ENCODE assay signal across 10 mouse cellular contexts in the genomic region with DNA sequence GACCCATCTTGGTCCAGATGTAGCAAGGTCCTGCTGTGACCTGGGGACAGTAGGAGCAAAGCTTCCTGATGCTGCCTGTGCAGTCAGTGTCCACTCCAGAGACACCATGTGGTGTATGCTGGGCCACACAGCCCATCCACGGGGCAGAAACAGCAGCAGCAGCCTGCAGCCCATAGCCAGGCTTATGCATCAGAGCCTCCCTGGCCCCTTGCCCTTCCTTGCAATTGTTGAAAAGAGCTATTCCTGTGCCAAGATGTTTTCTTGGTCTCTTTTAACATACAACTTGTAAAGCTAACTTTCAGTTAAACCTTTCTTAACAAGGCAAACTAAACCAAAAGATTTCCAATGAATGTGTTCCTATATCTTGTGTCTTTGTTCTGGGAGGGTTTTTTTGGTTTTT.
DNase-seq lines count a peak whose midpoint lies in the region; ATAC-seq and TF ChIP-seq lines count a peak whose summit lies in the region.
"Had no signal": no experiment of that assay in that cellular context is flagged by ENCODE, and none has a peak within 500 bp of the region (broad histone marks: within the 10 kb centered on the region; RNA-seq: fewer than 3 reads in every experiment).

No protein-coding gene starts in this region.

- no peak overlapping the region for H3K4me2 ChIP-seq in forebrain, embryonic 11.5 days (ENCODE audit: low read depth, low read length, severe bottlenecking)
- no peak overlapping the region for H3K4me2 ChIP-seq in lung, embryonic 14.5 days
- H3K4me2 ChIP-seq in lung, postnatal 0 days (replicated peaks; ENCODE audit: low read depth, low read length), result no peak overlapping the region
- H3K4me2 ChIP-seq in forebrain, embryonic 13.5 days, result no peak overlapping the region
- no peak overlapping the region for H3K4me2 ChIP-seq in midbrain, embryonic 14.5 days (ENCODE audit: low read length)
- H3K4me2 ChIP-seq in liver, postnatal 0 days (ENCODE audit: low read depth, low read length), result no peak overlapping the region
- H3K4me2 ChIP-seq: liver, embryonic 13.5 days had no signal

- no peak for TF ChIP-seq CTCF in lung, embryonic 14.5 days (IDR thresholded peaks at IDR 0.05; ENCODE audit: low read depth)
- no peak for TF ChIP-seq CTCF in lung, postnatal 0 days (IDR thresholded peaks at IDR 0.05)
- no peak for TF ChIP-seq CTCF in liver, postnatal 0 days (IDR thresholded peaks at IDR 0.05; ENCODE audit: low read depth)

- H3K27me3 ChIP-seq in forebrain, embryonic 10.5 days (ENCODE audit: poor library complexity, severe bottlenecking), result peaks cover 72% of the 10 kb centered on the region
- peaks cover 2% of the 10 kb centered on the region; the same call in 1 of the 2 replicates for H3K27me3 ChIP-seq in forebrain, embryonic 11.5 days (ENCODE audit: control insufficient read depth, insufficient read depth, low read length)
- H3K27me3 ChIP-seq in lung, embryonic 14.5 days (ENCODE audit: insufficient read depth, low read length), result no peaks in the 10 kb centered on the region
- H3K27me3 ChIP-seq in lung, postnatal 0 days (replicated peaks; ENCODE audit: insufficient read depth, low read length), result no peaks in the 10 kb centered on the region
- no peaks in the 10 kb centered on the region for H3K27me3 ChIP-seq in forebrain, embryonic 13.5 days
- no peaks in the 10 kb centered on the region for H3K27me3 ChIP-seq in midbrain, embryonic 14.5 days (ENCODE audit: control insufficient read depth, insufficient read depth, low read length)
- H3K27me3 ChIP-seq in liver, postnatal 0 days (ENCODE audit: insufficient read depth, low read length), result no peaks in the 10 kb centered on the region

- no peak for ATAC-seq in forebrain, embryonic 11.5 days (replicated peaks; ENCODE audit: low FRiP score)
- no peak for ATAC-seq in lung, embryonic 14.5 days (ENCODE audit: insufficient read depth)
- ATAC-seq in lung, postnatal 0 days, result no peak
- no peak for ATAC-seq in forebrain, embryonic 13.5 days
- ATAC-seq in midbrain, embryonic 14.5 days (ENCODE audit: low FRiP score, low TSS enrichment), result no peak
- ATAC-seq in liver, postnatal 0 days, result no peak

- peaks cover 60% of the 10 kb centered on the region for H3K4me1 ChIP-seq in forebrain, embryonic 10.5 days
- H3K4me1 ChIP-seq in forebrain, embryonic 11.5 days (replicated peaks; ENCODE audit: control insufficient read depth, insufficient read depth, low read length), result peaks cover 19% of the 10 kb centered on the region; the same call in 1 of the 2 replicates
- H3K4me1 ChIP-seq in lung, embryonic 14.5 days (ENCODE audit: insufficient read depth), result peaks cover 19% of the 10 kb centered on the region
- peaks cover 4% of the 10 kb centered on the region; the same call in 1 of the 2 replicates for H3K4me1 ChIP-seq in lung, postnatal 0 days (ENCODE audit: insufficient read depth, low read depth, low read length)
- H3K4me1 ChIP-seq in forebrain, embryonic 13.5 days, result peaks cover 53% of the 10 kb centered on the region
- peaks cover 14% of the 10 kb centered on the region for H3K4me1 ChIP-seq in midbrain, embryonic 14.5 days (ENCODE audit: control insufficient read depth, insufficient read depth, low read length)
- H3K4me1 ChIP-seq in liver, postnatal 0 days (ENCODE audit: insufficient read depth), result peaks cover 2% of the 10 kb centered on the region; the same call in 1 of the 2 replicates

- 45% methylated on average over 1 of the region's 1 CpGs for WGBS in forebrain, embryonic 10.5 days
- 33% methylated on average over 1 of the region's 1 CpGs for WGBS in forebrain, embryonic 11.5 days
- 8% methylated on average over 1 of the region's 1 CpGs for WGBS in lung, embryonic 14.5 days
- WGBS in lung, postnatal 0 days, result 8% methylated on average over 1 of the region's 1 CpGs
- 11% methylated on average over 1 of the region's 1 CpGs for WGBS in forebrain, embryonic 13.5 days
- 11% methylated on average over 1 of the region's 1 CpGs for WGBS in midbrain, embryonic 14.5 days
- WGBS in liver, postnatal 0 days (ENCODE audit: insufficient replicate concordance), result 33% methylated on average over 1 of the region's 1 CpGs

- no peak for DNase-seq in forebrain, embryonic 10.5 days (ENCODE audit: extremely low spot score, low spot score)
- DNase-seq in forebrain, embryonic 11.5 days (ENCODE audit: low spot score), result no peak
- DNase-seq in lung, embryonic 14.5 days, result peak; percentile 45
- DNase-seq in lung, postnatal 0 days (ENCODE audit: low spot score), result no peak
- no peak for DNase-seq in midbrain, embryonic 14.5 days
- no peak for DNase-seq in liver
- no peak for DNase-seq in liver, postnatal 0 days
- DNase-seq: B cell, adult 2 months; liver, embryonic 13.5 days had no signal

- H3K9me3 ChIP-seq in forebrain, embryonic 10.5 days, result no peaks in the 10 kb centered on the region
- H3K9me3 ChIP-seq in forebrain, embryonic 11.5 days (ENCODE audit: control insufficient read depth, low read length), result no peaks in the 10 kb centered on the region
- H3K9me3 ChIP-seq in lung, embryonic 14.5 days (ENCODE audit: low read depth, low read length), result no peaks in the 10 kb centered on the region
- no peaks in the 10 kb centered on the region for H3K9me3 ChIP-seq in lung, postnatal 0 days (ENCODE audit: low read length)
- no peaks in the 10 kb centered on the region for H3K9me3 ChIP-seq in forebrain, embryonic 13.5 days (replicated peaks)
- H3K9me3 ChIP-seq in midbrain, embryonic 14.5 days (ENCODE audit: control insufficient read depth, low read length), result no peaks in the 10 kb centered on the region
- no peaks in the 10 kb centered on the region for H3K9me3 ChIP-seq in liver, postnatal 0 days (ENCODE audit: low read length)
- H3K9me3 ChIP-seq: liver, embryonic 13.5 days had no signal

- no peak overlapping the region for H3K4me3 ChIP-seq in forebrain, embryonic 10.5 days
- H3K4me3 ChIP-seq in forebrain, embryonic 11.5 days (ENCODE audit: low read depth, low read length), result no peak overlapping the region
- H3K4me3 ChIP-seq in lung, embryonic 14.5 days (ENCODE audit: low read depth, low read length), result no peak overlapping the region
- no peak overlapping the region for H3K4me3 ChIP-seq in lung, postnatal 0 days (ENCODE audit: low read depth, low read length)
- H3K4me3 ChIP-seq in forebrain, embryonic 13.5 days, result no peak overlapping the region
- H3K4me3 ChIP-seq in midbrain, embryonic 14.5 days (replicated peaks; ENCODE audit: low read depth, low read length), result no peak overlapping the region
- no peak overlapping the region for H3K4me3 ChIP-seq in liver, postnatal 0 days (ENCODE audit: low read depth, low read length)
- H3K4me3 ChIP-seq: liver, embryonic 13.5 days had no signal

- H3K9ac ChIP-seq in forebrain, embryonic 11.5 days (ENCODE audit: low read length), result no peak overlapping the region
- H3K9ac ChIP-seq in lung, embryonic 14.5 days, result no peak overlapping the region
- no peak overlapping the region for H3K9ac ChIP-seq in lung, postnatal 0 days (replicated peaks; ENCODE audit: low read depth)
- H3K9ac ChIP-seq in forebrain, embryonic 13.5 days, result no peak overlapping the region
- H3K9ac ChIP-seq in midbrain, embryonic 14.5 days (replicated peaks; ENCODE audit: low read length), result no peak overlapping the region
- H3K9ac ChIP-seq in liver, postnatal 0 days (replicated peaks), result no peak overlapping the region

- H3K27ac ChIP-seq in forebrain, embryonic 10.5 days, result peak overlapping the region; percentile 72
- no peak overlapping the region for H3K27ac ChIP-seq in forebrain, embryonic 11.5 days (ENCODE audit: low read depth, low read length)
- peak overlapping the region; percentile 81 for H3K27ac ChIP-seq in lung, embryonic 14.5 days (ENCODE audit: low read depth)
- no peak overlapping the region for H3K27ac ChIP-seq in lung, postnatal 0 days (ENCODE audit: low read length)
- H3K27ac ChIP-seq in forebrain, embryonic 13.5 days, result peak overlapping the region; percentile 76
- peak overlapping the region; percentile 52 for H3K27ac ChIP-seq in midbrain, embryonic 14.5 days (replicated peaks; ENCODE audit: low read depth, low read length)
- H3K27ac ChIP-seq in liver, postnatal 0 days (ENCODE audit: low read depth), result no peak overlapping the region
- H3K27ac ChIP-seq: liver, embryonic 13.5 days had no signal

- H3K36me3 ChIP-seq in forebrain, embryonic 10.5 days (replicated peaks), result peaks cover 68% of the 10 kb centered on the region
- peaks cover 9% of the 10 kb centered on the region for H3K36me3 ChIP-seq in forebrain, embryonic 11.5 days (ENCODE audit: control insufficient read depth, insufficient read depth, low read length)
- H3K36me3 ChIP-seq in lung, embryonic 14.5 days (ENCODE audit: insufficient read depth), result peaks cover 69% of the 10 kb centered on the region
- peaks cover 22% of the 10 kb centered on the region for H3K36me3 ChIP-seq in lung, postnatal 0 days (ENCODE audit: insufficient read depth, low read length)
- peaks cover 55% of the 10 kb centered on the region for H3K36me3 ChIP-seq in forebrain, embryonic 13.5 days (ENCODE audit: poor library complexity, severe bottlenecking)
- H3K36me3 ChIP-seq in midbrain, embryonic 14.5 days (ENCODE audit: control insufficient read depth, insufficient read depth, low read length), result peaks cover 72% of the 10 kb centered on the region
- peaks cover 34% of the 10 kb centered on the region for H3K36me3 ChIP-seq in liver, postnatal 0 days (replicated peaks; ENCODE audit: insufficient read depth, low read length)

- TF ChIP-seq EP300 in lung, postnatal 0 days (IDR thresholded peaks at IDR 0.05), result no peak
- no peak for TF ChIP-seq EP300 in liver, postnatal 0 days (IDR thresholded peaks at IDR 0.05; ENCODE audit: low read depth)

Comparison
In these comparisons a context has a peak if more than half of its experiments do, and no peak if none do; other contexts are left out.
1. H3K27ac ChIP-seq: peak in forebrain, embryonic 10.5 days (single experiment), lung, embryonic 14.5 days (single experiment), forebrain, embryonic 13.5 days (single experiment) and midbrain, embryonic 14.5 days (single experiment); none in forebrain, embryonic 11.5 days (single experiment), lung, postnatal 0 days (single experiment) and liver, postnatal 0 days (single experiment).